Mouse (Mus musculus): Measurements from ENCODE around the gene Impdh2.
"Not testable (repeated sequence)": the region's sequence is repeated elsewhere in the genome, so short reads cannot be mapped to it uniquely, and the experiment has no call there.

Gene Impdh2

DNA sequence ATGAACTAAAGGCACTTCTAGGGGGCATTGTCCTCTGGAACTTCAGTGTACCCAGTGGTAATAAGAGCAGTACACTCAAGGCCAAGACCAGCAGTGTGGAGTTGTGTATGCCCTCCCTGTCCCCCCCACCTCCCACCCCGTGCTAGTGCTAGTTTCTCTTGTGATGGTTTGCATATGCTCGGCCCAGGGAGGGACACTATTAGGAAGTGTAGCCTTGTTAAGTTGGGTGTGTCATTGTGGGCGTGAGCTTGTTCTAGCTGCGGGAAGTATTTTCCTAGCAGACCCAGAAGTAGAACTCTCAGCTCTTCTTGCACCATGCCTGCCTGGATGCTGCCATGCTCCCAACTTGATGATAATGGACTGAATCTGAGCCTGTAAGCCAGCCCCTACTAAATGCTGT lies 41.9 kb downstream of the Impdh2 start:
- DNase-seq (ENCODE audit: low spot score): no peak

DNA sequence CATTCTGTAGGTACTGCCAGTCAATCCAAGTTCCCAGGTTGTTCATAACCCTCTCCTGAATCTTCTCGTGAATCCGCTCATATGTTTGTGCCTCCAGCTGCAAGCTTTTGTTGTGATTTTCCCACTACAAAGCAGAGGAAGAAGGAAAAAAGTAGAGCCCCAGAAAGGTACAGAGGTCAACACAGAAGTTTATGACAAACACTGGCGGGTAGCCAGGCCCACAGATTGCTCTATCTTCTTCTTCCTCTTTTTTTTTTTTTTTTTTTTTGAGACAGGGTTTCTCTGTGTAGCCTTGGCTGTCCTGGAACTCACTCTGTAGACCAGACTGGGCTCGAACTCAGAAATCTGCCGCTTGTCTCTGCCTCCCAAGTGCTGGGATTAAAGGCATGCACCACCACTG lies 47.8 kb downstream of the Impdh2 start:
- not testable (repeated sequence) for DNase-seq (ENCODE audit: low spot score)

DNA sequence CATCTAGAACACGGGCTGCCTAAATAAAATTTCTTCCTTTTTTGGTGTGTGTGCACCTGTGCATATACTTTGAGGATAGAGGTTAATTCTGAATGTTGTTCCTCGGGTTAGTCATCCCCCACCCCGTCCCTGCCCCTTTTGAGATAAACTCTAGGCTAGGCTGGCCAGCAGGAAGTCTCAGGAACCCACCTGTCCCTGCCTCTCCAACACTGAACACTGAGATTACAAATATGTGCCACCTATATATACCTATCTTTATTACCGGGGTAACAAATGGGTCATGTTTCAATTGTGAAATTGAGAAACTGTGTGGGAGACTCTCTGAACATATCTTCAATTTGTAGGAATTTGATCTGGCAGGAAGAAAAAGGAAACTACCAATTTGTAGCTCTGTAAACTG lies 48.8 kb downstream of the Impdh2 start:
- DNase-seq (ENCODE audit: low spot score): no peak

GRCm38 (mm10) chr9:108611488-108611887 lies 51.4 kb downstream of the Impdh2 start:
- DNase-seq (ENCODE audit: low spot score): no peak

All from urinary bladder, postnatal 25 days (tissue).